Comparison of ENCODE assay signal across 11 mouse cellular contexts in the genomic region with DNA sequence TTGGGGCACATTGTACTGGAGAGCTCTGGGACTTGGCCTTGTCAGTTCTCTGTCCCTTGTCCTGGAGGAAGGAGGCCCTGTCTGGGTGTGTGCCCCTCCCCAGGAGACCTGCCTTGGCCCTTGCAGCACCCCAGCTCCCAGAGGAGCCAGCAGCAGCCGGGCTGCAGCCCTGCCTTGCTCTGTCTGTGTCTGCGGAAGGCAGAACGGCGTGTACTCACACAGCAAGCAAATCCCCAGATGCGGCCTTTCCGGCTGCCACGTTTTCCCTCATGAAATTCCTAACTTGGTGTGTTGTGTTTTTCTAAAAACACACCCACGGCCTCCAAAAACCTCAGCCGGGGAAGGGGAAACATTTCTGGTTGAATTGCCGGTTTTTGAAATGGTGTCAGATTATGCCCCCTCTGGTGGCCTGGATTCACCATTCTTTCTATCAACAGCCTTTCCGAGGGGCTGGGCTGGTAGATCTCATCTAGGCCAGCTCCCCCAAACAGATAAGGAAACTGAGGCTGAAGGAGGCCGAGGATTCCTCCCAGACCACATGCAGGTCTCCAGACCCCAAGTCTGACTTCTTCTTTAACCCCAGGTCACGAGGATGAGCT. TPM values are rescaled to one million over a fixed set of nuclear protein-coding genes. Genes with fewer than 3 reads are reported as not detected.
A peak's percentile ranks its signal among the peaks of the same experiment; 100 is the strongest.
DNase-seq lines count a peak whose midpoint lies in the region; ATAC-seq and TF ChIP-seq lines count a peak whose summit lies in the region.
"Had no signal": no experiment of that assay in that cellular context is flagged by ENCODE, and none has a peak within 500 bp of the region (broad histone marks: within the 10 kb centered on the region; RNA-seq: fewer than 3 reads in every experiment).

No protein-coding gene starts in this region.

- no peak overlapping the region for H3K27ac ChIP-seq in left cerebral cortex, adult 2 months
- H3K27ac ChIP-seq in embryonic facial prominence, embryonic 15.5 days (replicated peaks): peak overlapping the region; percentile 65
- peak overlapping the region; percentile 48; the same call in 1 of the 2 replicates for H3K27ac ChIP-seq in limb, embryonic 13.5 days
- H3K27ac ChIP-seq: midbrain, embryonic 12.5 days had no signal

- no peak overlapping the region for H3K4me2 ChIP-seq in embryonic facial prominence, embryonic 15.5 days (replicated peaks)
- H3K4me2 ChIP-seq in limb, embryonic 13.5 days (replicated peaks): no peak overlapping the region; the same call in 1 of the 2 replicates
- H3K4me2 ChIP-seq: midbrain, embryonic 12.5 days had no signal

- peak in 1 of 2 experiments; percentile 19 for DNase-seq in left cerebral cortex, adult 2 months (ENCODE audit: extremely low spot score in 1 of 2, low spot score in 2 of 2)
- no peak for DNase-seq in left cerebral cortex, adult 18-20 months (ENCODE audit: low spot score in 2 of 2)
- DNase-seq in heart, postnatal 36 days: peak; percentile 50 to 69
- DNase-seq in ovary, postnatal 10 days (ENCODE audit: low spot score): no peak
- no peak for DNase-seq in cerebellum, adult 11 months
- DNase-seq: cerebellum, adult 18-20 months; liver had no signal

- peak; percentile 4; the same call in 1 of the 2 replicates for TF ChIP-seq CTCF in left cerebral cortex, adult 2 months (IDR thresholded peaks at IDR 0.05)

- H3K27me3 ChIP-seq in embryonic facial prominence, embryonic 15.5 days: no peaks in the 10 kb centered on the region
- H3K27me3 ChIP-seq in limb, embryonic 13.5 days: 0 out of 2 replicates have a peak, but pooled peaks cover 3% of the 10 kb centered on the region
- H3K27me3 ChIP-seq: midbrain, embryonic 12.5 days had no signal

- intact Hi-C loops in left cerebral cortex, adult 2 months (cut with DNase I): no loop called here
- intact Hi-C loops in heart, postnatal 36 days (cut with DNase I): no loop called here

- ATAC-seq in embryonic facial prominence, embryonic 15.5 days (ENCODE audit: insufficient number of reproducible peaks, low FRiP score, low TSS enrichment, low read depth): no peak; the same call in 1 of the 2 replicates
- ATAC-seq in limb, embryonic 13.5 days (ENCODE audit: low FRiP score, low read depth): no peak

- H3K4me3 ChIP-seq in left cerebral cortex, adult 2 months: no peak overlapping the region
- no peak overlapping the region for H3K4me3 ChIP-seq in embryonic facial prominence, embryonic 15.5 days (replicated peaks)
- no peak overlapping the region for H3K4me3 ChIP-seq in limb, embryonic 13.5 days
- H3K4me3 ChIP-seq: midbrain, embryonic 12.5 days had no signal

- H3K9me3 ChIP-seq in embryonic facial prominence, embryonic 15.5 days (replicated peaks): no peaks in the 10 kb centered on the region
- H3K9me3 ChIP-seq in limb, embryonic 13.5 days: peaks cover 4% of the 10 kb centered on the region; the same call in 1 of the 2 replicates
- H3K9me3 ChIP-seq: midbrain, embryonic 12.5 days had no signal

- WGBS in embryonic facial prominence, embryonic 15.5 days: 42% methylated on average over 13 of the region's 13 CpGs
- 64% methylated on average over 13 of the region's 13 CpGs for WGBS in limb, embryonic 13.5 days

- H3K4me1 ChIP-seq in embryonic facial prominence, embryonic 15.5 days: peaks cover 18% of the 10 kb centered on the region
- H3K4me1 ChIP-seq in limb, embryonic 13.5 days: peaks cover 8% of the 10 kb centered on the region

- no peak overlapping the region for H3K9ac ChIP-seq in embryonic facial prominence, embryonic 15.5 days
- no peak overlapping the region for H3K9ac ChIP-seq in limb, embryonic 13.5 days
- H3K9ac ChIP-seq: midbrain, embryonic 12.5 days had no signal

- H3K36me3 ChIP-seq in embryonic facial prominence, embryonic 15.5 days: no peaks in the 10 kb centered on the region
- H3K36me3 ChIP-seq in limb, embryonic 13.5 days: no peaks in the 10 kb centered on the region
- H3K36me3 ChIP-seq: midbrain, embryonic 12.5 days had no signal

RNA-seq across cellular contexts. Expression of gene Eya2, which starts 19.0 kb away (rescaled TPM):
- 1 to 10 TPM; 2.7 to 3.4 TPM for total RNA-seq in left cerebral cortex, adult 2 months (2021)
- 1 to 10 TPM; 2.1 to 3.5 TPM for total RNA-seq in left cerebral cortex, adult 18-20 months (2021)
- polyA plus RNA-seq in embryonic facial prominence, embryonic 15.5 days (2015; fragmentation: Nextera tagmentation; extraction: Ambion mirVana): 24.4 and 25.9 TPM in 2 replicates
- 1 to 10 TPM; 1.4 to 1.6 TPM for total RNA-seq in heart, postnatal 36 days (2021)
- polyA plus RNA-seq in limb, embryonic 13.5 days (2015; fragmentation: Nextera tagmentation; extraction: Ambion mirVana): 17.2 and 17.5 TPM in 2 replicates
- total RNA-seq: MEL had no signal

Comparison
In these comparisons a context has a peak if more than half of its experiments do, and no peak if none do; other contexts are left out.
1. DNase-seq: peak in heart, postnatal 36 days (2 of 2); none in left cerebral cortex, adult 18-20 months (0 of 2), ovary, postnatal 10 days (single experiment) and cerebellum, adult 11 months (single experiment).